Mouse (Mus musculus): ENCODE measurements around the gene Pear1. TPM values are rescaled to one million over a fixed set of nuclear protein-coding genes. Genes with fewer than 3 reads are reported as not detected.

The Pear1 gene
- polyA plus RNA-seq, 1 experiment from 2014 or later = 34.5 TPM

DNA sequence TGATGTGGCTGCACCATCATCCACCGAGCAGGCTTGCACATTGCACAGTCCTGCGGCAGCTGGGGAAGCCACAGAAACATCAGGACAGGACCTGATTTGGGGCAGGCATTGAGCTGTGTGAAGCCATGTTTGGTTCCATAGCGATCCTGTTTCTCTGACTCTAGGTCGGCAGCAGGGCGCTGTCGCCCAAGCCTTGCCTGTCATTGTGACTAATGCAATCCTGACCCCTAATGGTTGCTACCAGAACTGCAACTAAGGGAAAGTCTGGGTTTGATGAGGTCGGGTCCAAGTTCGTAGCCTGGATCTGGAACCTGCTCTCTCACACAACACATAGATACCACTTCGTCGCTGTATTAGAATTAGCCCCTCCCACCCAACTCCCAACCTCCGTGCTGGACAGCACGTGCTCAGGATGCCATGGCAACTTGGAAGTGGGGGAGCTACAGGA, 7.4 kb downstream of the Pear1 start:
- WGBS = 2% methylated on average over 12 of the region's 12 CpGs
- no peaks in the 10 kb centered on the region for H3K36me3 ChIP-seq (ENCODE audit: control insufficient read depth, insufficient read depth, low read length)
- H3K9me3 ChIP-seq (ENCODE audit: control insufficient read depth, low read length) = no peaks in the 10 kb centered on the region
- no peak overlapping the region for H3K9ac ChIP-seq (ENCODE audit: low read length)
- H3K27me3 ChIP-seq (ENCODE audit: control insufficient read depth, insufficient read depth, low read depth, low read length) = peaks cover 18% of the 10 kb centered on the region
- H3K4me3 ChIP-seq (ENCODE audit: low read length) = no peak overlapping the region
- H3K27ac ChIP-seq (ENCODE audit: low read length) = no peak overlapping the region
- peak; percentile 69 for ATAC-seq (ENCODE audit: low read depth)
- no peaks in the 10 kb centered on the region for H3K4me1 ChIP-seq (replicated peaks; ENCODE audit: control insufficient read depth, insufficient read depth, low read length)
- no peak overlapping the region for H3K4me2 ChIP-seq (ENCODE audit: low read depth, low read length)

DNA sequence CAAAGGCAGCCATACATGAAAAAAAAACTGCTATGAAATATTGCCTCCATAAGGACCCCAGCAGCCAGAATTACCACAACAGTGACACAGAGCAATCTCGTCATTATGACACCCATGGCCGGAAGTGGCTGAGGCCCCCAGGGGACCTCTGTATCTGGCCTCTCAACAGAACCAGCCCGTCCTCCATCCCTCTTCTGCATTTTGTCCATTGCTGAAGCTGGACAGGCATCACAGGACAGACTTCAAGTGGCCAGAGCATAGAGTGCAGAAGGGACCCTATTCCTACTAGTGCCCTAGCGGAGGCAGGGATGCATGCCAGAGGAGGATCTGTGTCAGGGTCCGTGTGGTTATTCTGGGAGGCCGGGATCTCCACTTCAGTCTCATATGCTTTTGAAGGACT, 7.9 kb downstream of the Pear1 start:
- H3K27me3 ChIP-seq (ENCODE audit: control insufficient read depth, insufficient read depth, low read depth, low read length) = peaks cover 23% of the 10 kb centered on the region
- ATAC-seq (ENCODE audit: low read depth) = peak; percentile 18; the same call in 1 of the 2 replicates
- H3K4me3 ChIP-seq (ENCODE audit: low read length) = no peak overlapping the region
- no peaks in the 10 kb centered on the region for H3K4me1 ChIP-seq (replicated peaks; ENCODE audit: control insufficient read depth, insufficient read depth, low read length)
- no peak overlapping the region for H3K4me2 ChIP-seq (ENCODE audit: low read depth, low read length)
- H3K9me3 ChIP-seq (ENCODE audit: control insufficient read depth, low read length) = no peaks in the 10 kb centered on the region
- H3K36me3 ChIP-seq (ENCODE audit: control insufficient read depth, insufficient read depth, low read length) = no peaks in the 10 kb centered on the region
- H3K9ac ChIP-seq (ENCODE audit: low read length) = no peak overlapping the region
- H3K27ac ChIP-seq (ENCODE audit: low read length) = no peak overlapping the region
- WGBS = 44% methylated on average over 6 of the region's 6 CpGs

DNA sequence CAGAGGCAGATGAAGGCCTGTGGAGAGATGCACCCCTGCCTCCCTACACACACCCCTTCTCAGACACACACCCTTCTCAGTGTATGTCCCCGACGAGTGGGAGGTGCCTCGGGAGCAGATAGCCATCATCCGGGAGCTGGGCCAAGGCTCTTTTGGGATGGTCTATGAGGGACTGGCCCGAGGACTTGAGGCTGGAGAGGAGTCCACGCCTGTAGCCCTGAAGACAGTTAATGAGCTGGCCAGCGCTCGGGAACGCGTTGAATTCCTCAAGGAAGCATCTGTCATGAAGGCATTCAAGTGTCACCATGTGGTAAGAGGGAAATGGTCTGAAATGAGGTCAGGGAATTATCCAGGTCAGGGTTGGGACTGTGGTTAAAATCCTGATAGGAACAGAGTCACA, 11.2 kb downstream of the Pear1 start:
- no peak for ATAC-seq (ENCODE audit: low read depth)
- no peak overlapping the region for H3K4me2 ChIP-seq (ENCODE audit: low read depth, low read length)
- no peak overlapping the region for H3K4me3 ChIP-seq (ENCODE audit: low read length)
- H3K27me3 ChIP-seq (ENCODE audit: control insufficient read depth, insufficient read depth, low read depth, low read length) = peaks cover 47% of the 10 kb centered on the region
- H3K9me3 ChIP-seq (ENCODE audit: control insufficient read depth, low read length) = no peaks in the 10 kb centered on the region
- no peak overlapping the region for H3K27ac ChIP-seq (ENCODE audit: low read length)
- WGBS = 42% methylated on average over 10 of the region's 10 CpGs
- H3K36me3 ChIP-seq (ENCODE audit: control insufficient read depth, insufficient read depth, low read length) = no peaks in the 10 kb centered on the region
- H3K9ac ChIP-seq (ENCODE audit: low read length) = no peak overlapping the region
- no peaks in the 10 kb centered on the region; the same call in 1 of the 2 replicates for H3K4me1 ChIP-seq (replicated peaks; ENCODE audit: control insufficient read depth, insufficient read depth, low read length)

DNA sequence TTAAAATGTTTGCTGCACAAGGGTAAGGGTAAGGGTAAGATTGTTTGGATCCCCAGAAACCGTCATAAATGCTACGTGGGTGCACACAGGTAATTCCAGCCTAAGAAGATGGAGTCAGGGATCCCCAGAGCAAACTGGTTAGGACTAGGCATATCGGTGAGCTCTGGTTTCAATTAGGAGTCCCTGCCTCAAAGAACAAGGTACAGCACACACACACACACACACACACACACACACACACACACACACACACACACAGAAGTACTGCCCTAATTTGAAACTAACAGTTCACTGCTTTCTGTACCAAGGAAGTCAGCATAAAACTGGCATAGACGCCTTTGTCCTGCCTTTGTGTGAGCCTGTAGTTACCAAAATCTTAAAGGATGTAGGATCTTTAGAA, 11.7 kb downstream of the Pear1 start:
- H3K36me3 ChIP-seq (ENCODE audit: control insufficient read depth, insufficient read depth, low read length) = no peaks in the 10 kb centered on the region
- H3K4me1 ChIP-seq (replicated peaks; ENCODE audit: control insufficient read depth, insufficient read depth, low read length) = no peaks in the 10 kb centered on the region; the same call in 1 of the 2 replicates
- no peak overlapping the region for H3K4me3 ChIP-seq (ENCODE audit: low read length)
- no peak overlapping the region for H3K27ac ChIP-seq (ENCODE audit: low read length)
- WGBS = 76% methylated on average over 4 of the region's 4 CpGs
- H3K9me3 ChIP-seq (ENCODE audit: control insufficient read depth, low read length) = no peaks in the 10 kb centered on the region
- ATAC-seq (ENCODE audit: low read depth) = no peak
- no peak overlapping the region for H3K9ac ChIP-seq (ENCODE audit: low read length)
- no peak overlapping the region for H3K4me2 ChIP-seq (ENCODE audit: low read depth, low read length)
- peaks cover 43% of the 10 kb centered on the region for H3K27me3 ChIP-seq (ENCODE audit: control insufficient read depth, insufficient read depth, low read depth, low read length)

DNA sequence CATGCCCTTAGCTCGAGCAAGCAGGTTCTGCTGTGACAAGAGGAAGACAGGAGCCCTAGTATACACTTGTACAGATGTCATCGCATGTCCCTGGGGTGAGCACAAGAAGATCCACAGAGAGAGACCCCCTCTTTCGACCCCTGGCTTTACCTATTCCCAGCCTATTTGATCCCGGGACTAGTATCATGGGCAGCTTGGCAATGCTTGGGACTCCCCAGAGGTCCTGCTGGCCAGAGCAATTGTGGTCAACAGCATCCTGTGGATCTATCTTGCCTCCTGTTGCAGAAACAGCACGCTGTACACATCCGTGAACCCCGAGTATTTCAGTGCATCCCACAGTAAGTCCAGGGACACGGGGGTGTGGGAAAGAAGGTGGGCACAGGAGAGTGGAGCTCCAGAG, 12.8 kb downstream of the Pear1 start:
- Histone ChIP-seq H3K9ac (ENCODE audit: low read length) (no peak overlapping the region), H3K27ac (ENCODE audit: low read length) (no peak overlapping the region), H3K4me3 (ENCODE audit: low read length) (no peak overlapping the region), H3K4me2 (ENCODE audit: low read depth, low read length) (no peak overlapping the region), H3K9me3 (ENCODE audit: control insufficient read depth, low read length) (no peaks in the 10 kb centered on the region), H3K27me3 (ENCODE audit: control insufficient read depth, insufficient read depth, low read depth, low read length) (peaks cover 41% of the 10 kb centered on the region), H3K36me3 (ENCODE audit: control insufficient read depth, insufficient read depth, low read length) (no peaks in the 10 kb centered on the region), H3K4me1 (replicated peaks; ENCODE audit: control insufficient read depth, insufficient read depth, low read length) (no peaks in the 10 kb centered on the region; the same call in 1 of the 2 replicates)
- WGBS = 84% methylated on average over 8 of the region's 8 CpGs
- ATAC-seq (ENCODE audit: low read depth) = no peak

DNA sequence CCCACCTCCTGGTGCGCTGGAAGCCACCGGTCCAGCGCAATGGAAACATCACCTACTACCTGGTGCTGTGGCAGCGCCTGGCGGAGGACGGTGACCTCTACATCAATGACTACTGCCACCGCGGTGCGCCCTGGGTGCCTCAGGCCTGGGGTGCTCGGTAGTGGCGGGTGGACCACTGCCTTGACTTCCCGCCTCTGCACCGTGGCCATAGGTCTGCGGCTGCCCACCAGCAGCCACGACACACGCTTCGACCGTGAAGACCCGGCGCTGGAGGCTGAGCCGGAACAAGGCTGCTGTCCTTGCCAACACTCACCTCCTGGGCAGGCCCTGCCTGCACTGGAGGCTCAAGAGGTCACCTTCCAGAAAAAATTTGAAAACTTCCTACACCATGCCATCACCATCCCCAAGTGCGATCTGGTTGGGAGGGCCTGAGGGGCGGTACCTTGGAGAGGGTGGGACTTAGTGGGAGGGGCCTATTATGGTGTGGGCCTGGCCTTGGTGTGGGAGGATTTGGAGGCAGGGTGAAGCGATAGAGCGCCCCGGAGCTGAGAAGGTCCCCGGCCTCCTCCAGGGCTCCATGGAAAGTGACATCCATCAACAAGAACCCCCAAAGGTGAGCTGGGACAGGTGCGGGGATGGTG, 14.7 kb downstream of the Pear1 start:
- ATAC-seq (ENCODE audit: low read depth) = peak; percentile 53
- H3K4me3 ChIP-seq (ENCODE audit: low read length) = peak overlapping the region; percentile 2; the same call in 1 of the 2 replicates
- H3K9ac ChIP-seq (ENCODE audit: low read length) = no peak overlapping the region
- H3K4me2 ChIP-seq (ENCODE audit: low read depth, low read length) = peak overlapping the region; percentile 22
- WGBS = 3% methylated on average over 28 of the region's 28 CpGs
- peaks cover 47% of the 10 kb centered on the region for H3K27me3 ChIP-seq (ENCODE audit: control insufficient read depth, insufficient read depth, low read depth, low read length)
- H3K27ac ChIP-seq (ENCODE audit: low read length) = no peak overlapping the region
- H3K36me3 ChIP-seq (ENCODE audit: control insufficient read depth, insufficient read depth, low read length) = no peaks in the 10 kb centered on the region
- no peaks in the 10 kb centered on the region for H3K9me3 ChIP-seq (ENCODE audit: control insufficient read depth, low read length)
- H3K4me1 ChIP-seq (replicated peaks; ENCODE audit: control insufficient read depth, insufficient read depth, low read length) = no peaks in the 10 kb centered on the region; the same call in 1 of the 2 replicates

DNA sequence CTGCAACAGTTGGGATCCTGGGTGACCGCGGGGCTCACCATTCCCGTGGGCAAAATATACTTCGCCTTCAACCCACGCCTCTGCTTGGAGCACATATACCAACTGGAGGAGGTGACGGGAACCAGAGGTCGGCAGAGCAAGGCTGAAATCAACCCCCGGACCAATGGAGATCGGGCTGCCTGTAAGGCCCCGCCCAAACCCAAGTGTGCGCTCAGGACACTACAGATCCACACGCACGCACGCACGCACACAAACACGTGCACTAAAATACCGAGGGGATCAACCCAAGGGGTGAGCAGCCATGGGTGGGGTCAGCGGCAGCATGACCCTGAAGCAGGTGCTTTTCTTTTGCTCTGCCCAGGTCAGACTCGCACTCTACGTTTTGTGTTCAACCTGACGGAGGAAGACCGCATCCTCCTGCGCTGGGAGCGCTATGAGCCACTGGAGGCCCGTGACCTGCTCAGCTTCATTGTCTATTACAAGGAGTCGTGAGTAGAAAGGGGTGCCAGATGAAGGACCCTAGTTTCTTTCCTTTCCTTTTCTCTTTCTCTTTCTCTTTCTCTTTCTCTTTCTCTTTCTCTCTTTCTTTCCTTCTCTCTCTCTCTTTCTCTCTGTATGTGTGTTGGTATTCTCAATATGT, 19.9 kb downstream of the Pear1 start:
- 4% methylated on average over 26 of the region's 26 CpGs for WGBS
- Histone ChIP-seq H3K9ac (ENCODE audit: low read length) (no peak overlapping the region), H3K27ac (ENCODE audit: low read length) (no peak overlapping the region), H3K36me3 (ENCODE audit: control insufficient read depth, insufficient read depth, low read length) (no peaks in the 10 kb centered on the region), H3K4me1 (replicated peaks; ENCODE audit: control insufficient read depth, insufficient read depth, low read length) (no peaks in the 10 kb centered on the region), H3K9me3 (ENCODE audit: control insufficient read depth, low read length) (no peaks in the 10 kb centered on the region), H3K4me3 (ENCODE audit: low read length) (peak overlapping the region; percentile 5; the same call in 1 of the 2 replicates), H3K4me2 (ENCODE audit: low read depth, low read length) (peak overlapping the region; percentile 37), H3K27me3 (ENCODE audit: control insufficient read depth, insufficient read depth, low read depth, low read length) (peaks cover 59% of the 10 kb centered on the region)
- ATAC-seq (ENCODE audit: low read depth) = peak; percentile 49

DNA sequence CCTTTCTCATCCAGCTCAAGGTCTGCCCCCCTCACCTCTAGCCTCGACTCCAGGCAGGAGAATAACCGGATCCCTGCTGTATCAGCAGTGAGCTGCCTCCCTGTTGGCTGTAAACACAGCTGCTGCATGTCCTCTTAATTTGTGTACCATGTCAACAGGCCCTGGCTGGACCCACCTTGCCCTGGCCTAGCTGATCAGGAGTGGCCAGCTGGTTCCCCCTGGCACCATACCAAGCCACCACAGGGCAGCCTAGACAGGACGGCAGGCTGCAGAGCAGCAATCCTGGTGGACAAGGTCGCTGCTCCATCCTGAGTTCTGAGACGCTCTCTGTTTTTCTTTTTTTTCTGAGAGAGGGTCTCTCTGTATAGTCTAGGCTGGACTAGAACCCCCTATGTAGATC, 22.4 kb downstream of the Pear1 start:
- WGBS = 36% methylated on average over 5 of the region's 5 CpGs
- Histone ChIP-seq H3K4me3 (ENCODE audit: low read length) (no peak overlapping the region), H3K4me1 (replicated peaks; ENCODE audit: control insufficient read depth, insufficient read depth, low read length) (peaks cover 5% of the 10 kb centered on the region), H3K4me2 (ENCODE audit: low read depth, low read length) (no peak overlapping the region), H3K27ac (ENCODE audit: low read length) (no peak overlapping the region), H3K9ac (ENCODE audit: low read length) (no peak overlapping the region), H3K9me3 (ENCODE audit: control insufficient read depth, low read length) (no peaks in the 10 kb centered on the region), H3K36me3 (ENCODE audit: control insufficient read depth, insufficient read depth, low read length) (no peaks in the 10 kb centered on the region), H3K27me3 (ENCODE audit: control insufficient read depth, insufficient read depth, low read depth, low read length) (peaks cover 73% of the 10 kb centered on the region)
- ATAC-seq (ENCODE audit: low read depth) = no peak

DNA sequence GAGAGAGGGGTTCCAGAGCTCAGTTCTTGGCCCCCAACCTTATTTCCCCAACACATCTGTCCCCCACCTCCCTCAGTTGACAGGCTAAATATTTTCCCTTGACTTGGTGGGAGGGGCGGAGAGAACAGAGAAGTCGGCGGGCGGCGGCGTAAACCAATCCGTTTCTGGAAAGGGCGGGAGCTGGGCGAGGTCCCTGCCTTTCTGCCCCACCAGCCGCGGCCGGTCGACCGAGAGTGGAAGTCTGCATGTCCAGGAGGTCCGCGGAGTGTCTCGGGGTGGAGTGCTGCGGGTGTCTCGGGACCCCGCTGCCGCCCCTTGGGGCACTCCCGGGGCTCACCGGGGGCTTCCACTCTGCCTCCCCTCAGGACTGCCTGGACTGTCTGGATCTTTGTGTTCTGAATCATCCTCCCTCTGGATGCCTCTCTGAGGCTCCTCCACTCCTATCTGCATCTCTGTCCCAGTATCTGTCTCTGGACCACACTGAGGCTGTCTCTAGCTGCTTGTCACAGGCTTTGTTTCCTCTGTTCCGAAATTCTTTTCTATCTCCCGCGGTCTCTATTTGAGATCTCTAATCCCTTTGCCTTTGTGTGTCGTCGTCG, 27.3 kb downstream of the Pear1 start, which contains the start of gene Insrr:
TSS of gene Insrr (plus strand) at position 216 of the 599 bp plus-strand sequence.
- H3K27ac ChIP-seq (ENCODE audit: low read length) = no peak within 1 kb of the TSS
- H3K4me3 ChIP-seq (ENCODE audit: low read length) = peak within 1 kb of the TSS; percentile 40
- H3K4me1 ChIP-seq (replicated peaks; ENCODE audit: control insufficient read depth, insufficient read depth, low read length) = peaks cover 16% of the 10 kb centered on the region
- peaks cover 91% of the 10 kb centered on the region for H3K27me3 ChIP-seq (ENCODE audit: control insufficient read depth, insufficient read depth, low read depth, low read length)
- peak within 1 kb of the TSS; percentile 47; the same call in 1 of the 2 replicates for H3K9ac ChIP-seq (ENCODE audit: low read length)
- no peaks in the 10 kb centered on the region for H3K36me3 ChIP-seq (ENCODE audit: control insufficient read depth, insufficient read depth, low read length)
- peak; percentile 42; the same call in 1 of the 2 replicates for ATAC-seq (ENCODE audit: low read depth)
- no peaks in the 10 kb centered on the region for H3K9me3 ChIP-seq (ENCODE audit: control insufficient read depth, low read length)
- H3K4me2 ChIP-seq (ENCODE audit: low read depth, low read length) = peak within 1 kb of the TSS; percentile 57
- 2% methylated on average over 29 of the region's 29 CpGs for WGBS

All from lung, embryonic 16.5 days (tissue).